Mouse (Mus musculus) cerebellum, adult 11 months (tissue): ENCODE data around the gene Aebp2.
"Not testable (repeated sequence)": the region's sequence is repeated elsewhere in the genome, so short reads cannot be mapped to it uniquely, and the experiment has no call there.

Source experiments
- DNase-seq: peaks from one replicate; pipeline ENCODE4 v3.0.0; 2022

Aebp2 gene

GRCm38 (mm10) chr6:140622391-140623225 is at the start of gene Aebp2:
Gene Aebp2, plus strand, starts transcription at chr6:140622663.
- peak; percentile 50 for DNase-seq

GRCm38 (mm10) chr6:140574943-140575342 is 47.5 kb upstream of the Aebp2 start:
- no peak for DNase-seq

- DNase-seq = no peak
Measured at GRCm38 (mm10) chr6:140576133-140576532, 46.3 kb upstream of the Aebp2 start.

- no peak for DNase-seq
Measured at GRCm38 (mm10) chr6:140576961-140577821, 45.3 kb upstream of the Aebp2 start.

- no peak for DNase-seq
Measured at GRCm38 (mm10) chr6:140577822-140578170, 44.7 kb upstream of the Aebp2 start.

- not testable (repeated sequence) for DNase-seq
Measured at GRCm38 (mm10) chr6:140578985-140579384, 43.5 kb upstream of the Aebp2 start.

GRCm38 (mm10) chr6:140580170-140580569 is 42.3 kb upstream of the Aebp2 start:
- DNase-seq = no peak

GRCm38 (mm10) chr6:140586714-140587259 is 35.7 kb upstream of the Aebp2 start:
- no peak for DNase-seq

GRCm38 (mm10) chr6:140591331-140591730 is 31.1 kb upstream of the Aebp2 start:
- DNase-seq = no peak

GRCm38 (mm10) chr6:140592713-140593112 is 29.8 kb upstream of the Aebp2 start:
- DNase-seq = no peak

GRCm38 (mm10) chr6:140593420-140594170 is 28.9 kb upstream of the Aebp2 start:
- peak; percentile 38 for DNase-seq

- not testable (repeated sequence) for DNase-seq
Measured at GRCm38 (mm10) chr6:140595551-140595950, 26.9 kb upstream of the Aebp2 start.

GRCm38 (mm10) chr6:140597381-140598329 is 24.8 kb upstream of the Aebp2 start:
- DNase-seq = no peak

GRCm38 (mm10) chr6:140598516-140598915 is 23.9 kb upstream of the Aebp2 start:
- DNase-seq = no peak

- DNase-seq = no peak
Measured at GRCm38 (mm10) chr6:140599337-140599736, 23.1 kb upstream of the Aebp2 start.

- not testable (repeated sequence) for DNase-seq
Measured at GRCm38 (mm10) chr6:140600671-140601070, 21.8 kb upstream of the Aebp2 start.

GRCm38 (mm10) chr6:140601175-140601574 is 21.3 kb upstream of the Aebp2 start:
- DNase-seq = no peak

GRCm38 (mm10) chr6:140603228-140603944 is 19.1 kb upstream of the Aebp2 start:
- no peak for DNase-seq

GRCm38 (mm10) chr6:140605173-140605572 is 17.3 kb upstream of the Aebp2 start:
- not testable (repeated sequence) for DNase-seq

- DNase-seq = no peak
Measured at GRCm38 (mm10) chr6:140605732-140606131, 16.7 kb upstream of the Aebp2 start.

GRCm38 (mm10) chr6:140606534-140606933 is 15.9 kb upstream of the Aebp2 start:
- no peak for DNase-seq
